Mouse (Mus musculus) lung, postnatal 25 days (tissue): ENCODE measurements around the gene Lsg1.

Experiments used
- DNase-seq: peaks from one replicate; pipeline ENCODE4 v3.0.0; 2022; ENCODE audit warnings: low spot score

Gene Lsg1

GRCm38 (mm10) chr16:30600431-30601045, 13.1 kb upstream of the Lsg1 start:
- DNase-seq = no peak

- peak; percentile 93 for DNase-seq
Measured at GRCm38 (mm10) chr16:30599491-30600268, 12.3 kb upstream of the Lsg1 start, which contains the start of gene Fam43a. TSS of gene Fam43a (plus strand) at chr16:30599723.

- peak; percentile 93 for DNase-seq
Measured at GRCm38 (mm10) chr16:30596959-30597681, 9.7 kb upstream of the Lsg1 start.

- DNase-seq = no peak
Measured at GRCm38 (mm10) chr16:30595835-30596557, 8.6 kb upstream of the Lsg1 start.

GRCm38 (mm10) chr16:30595356-30595755, 8.0 kb upstream of the Lsg1 start:
- no peak for DNase-seq

- no peak for DNase-seq
Measured at GRCm38 (mm10) chr16:30591990-30592389, 4.6 kb upstream of the Lsg1 start.

GRCm38 (mm10) chr16:30590264-30591209, 3.1 kb upstream of the Lsg1 start:
- no peak for DNase-seq

- no peak for DNase-seq
Measured at GRCm38 (mm10) chr16:30586935-30587493, 378 bp downstream of the Lsg1 start.

- no peak for DNase-seq
Measured at GRCm38 (mm10) chr16:30580765-30581164, 6.6 kb downstream of the Lsg1 start.

GRCm38 (mm10) chr16:30576392-30576791, 11.0 kb downstream of the Lsg1 start:
- DNase-seq = no peak

- DNase-seq = no peak
Measured at GRCm38 (mm10) chr16:30575815-30576214, 11.6 kb downstream of the Lsg1 start.

- DNase-seq = no peak
Measured at GRCm38 (mm10) chr16:30572239-30572638, 15.2 kb downstream of the Lsg1 start.

GRCm38 (mm10) chr16:30571378-30571777, 16.0 kb downstream of the Lsg1 start:
- no peak for DNase-seq

- no peak for DNase-seq
Measured at GRCm38 (mm10) chr16:30570173-30570572, 17.2 kb downstream of the Lsg1 start.

GRCm38 (mm10) chr16:30565631-30566030, 21.8 kb downstream of the Lsg1 start:
- DNase-seq = no peak

- no peak for DNase-seq
Measured at GRCm38 (mm10) chr16:30560601-30561000, 26.8 kb downstream of the Lsg1 start.

GRCm38 (mm10) chr16:30559312-30559992, 27.9 kb downstream of the Lsg1 start:
- DNase-seq = no peak

GRCm38 (mm10) chr16:30554109-30554508, 33.3 kb downstream of the Lsg1 start:
- DNase-seq = no peak

- peak; percentile 95 for DNase-seq
Measured at GRCm38 (mm10) chr16:30552621-30553338, 34.6 kb downstream of the Lsg1 start.
